Mouse (Mus musculus) CH12.LX (cell line): Measurements from ENCODE around the gene Fam50a. TPM values are rescaled to one million over a fixed set of nuclear protein-coding genes. Genes with fewer than 3 reads are reported as not detected.

Experiments
- DNase-seq: peaks from one replicate; pipeline ENCODE4 v3.0.0-alpha.2; 2013; ENCODE audit errors: extremely low read depth
- H3K27ac ChIP-seq: 2 replicates; pipeline ENCODE4 v1.5.1; 2012; ENCODE audit warnings: low read depth, mild to moderate bottlenecking, control low read depth, moderate library complexity; ENCODE audit not compliant: insufficient read depth
- H3K27me3 ChIP-seq: replicated peaks from 2 replicates; pipeline ENCODE3; 2012; ENCODE audit warnings: inconsistent platforms
- H3K36me3 ChIP-seq, 2 experiments: replicated peaks in 1 of 2; 2 replicates each; pipeline versions ENCODE3 to v1.6.1; 2012; ENCODE audit warnings: inconsistent platforms in 1 of 2, low read length in 1 of 2, mild to moderate bottlenecking in 1 of 2, mixed read lengths in 1 of 2, moderate library complexity in 1 of 2; ENCODE audit not compliant: control insufficient read depth in 1 of 2, insufficient read depth in 1 of 2
- H3K4me1 ChIP-seq, 2 experiments: 2 replicates each; pipeline ENCODE4 v1.6.1; 2012; ENCODE audit warnings: inconsistent platforms in 1 of 2, moderate library complexity in 1 of 2; ENCODE audit not compliant: insufficient read depth in 2 of 2, control insufficient read depth in 1 of 2
- H3K4me2 ChIP-seq: 2 replicates; pipeline ENCODE4 v1.6.1; 2012; ENCODE audit warnings: low read depth, mild to moderate bottlenecking, control low read depth; ENCODE audit not compliant: poor library complexity, insufficient read depth, severe bottlenecking
- H3K4me3 ChIP-seq, 3 experiments: fragments of 150-350 bp in 1 of 3; sonication (generic) in 1 of 3; replicated peaks in 1 of 3; 2 replicates each; pipeline versions ENCODE3 to v1.5.1; 2011 to 2012; ENCODE audit warnings: low read depth in 2 of 3, low read length in 2 of 3, mild to moderate bottlenecking in 2 of 3, moderate library complexity in 2 of 3, control low read depth in 1 of 3, improper control_type of control experiment in 1 of 3, inconsistent platforms in 1 of 3, mixed read lengths in 1 of 3; ENCODE audit not compliant: poor library complexity in 1 of 3
- H3K79me2 ChIP-seq: replicated peaks from 2 replicates; pipeline ENCODE4 v1.6.1; 2012; ENCODE audit warnings: mild to moderate bottlenecking, moderate library complexity; ENCODE audit not compliant: control insufficient read depth, poor library complexity, insufficient read depth, severe bottlenecking; ENCODE audit errors: extremely low read depth
- H3K9ac ChIP-seq: 2 replicates; pipeline ENCODE4 v1.6.1; 2012; ENCODE audit warnings: low read depth, mild to moderate bottlenecking, control low read depth, moderate library complexity; ENCODE audit not compliant: insufficient read depth
- H3K9me3 ChIP-seq: replicated peaks from 2 replicates; pipeline ENCODE3; 2012; ENCODE audit warnings: low read length, inconsistent platforms, mixed read lengths
- BHLHE40 ChIP-seq: IDR thresholded peaks from 2 replicates; pipeline ENCODE4 v1.6.1; 2011; ENCODE audit warnings: mild to moderate bottlenecking, low read depth, low read length, improper control_type of control experiment
- ETS1 ChIP-seq: conservative IDR thresholded peaks from 2 replicates; pipeline ENCODE4 v1.6.1; 2012; ENCODE audit warnings: low read depth, mild to moderate bottlenecking, inconsistent platforms, low read length, improper control_type of control experiment, moderate library complexity
- JUND ChIP-seq: conservative IDR thresholded peaks from 2 replicates; pipeline ENCODE4 v1.6.1; 2011; ENCODE audit warnings: low read depth, low read length, improper control_type of control experiment
- MAFK ChIP-seq: IDR thresholded peaks from 2 replicates; pipeline ENCODE4 v1.6.1; 2011; ENCODE audit warnings: low read length, improper control_type of control experiment; ENCODE audit not compliant: insufficient replicate concordance
- MYC ChIP-seq: IDR thresholded peaks from 2 replicates; pipeline ENCODE4 v1.6.1; 2011; ENCODE audit warnings: low read depth, mild to moderate bottlenecking, improper control_type of control experiment, low read length
- NRF1 ChIP-seq: IDR thresholded peaks from 2 replicates; pipeline ENCODE4 v1.6.1; 2014; ENCODE audit warnings: low read depth, mild to moderate bottlenecking, inconsistent platforms, low read length, improper control_type of control experiment, moderate library complexity
- POLR2AphosphoS2 ChIP-seq: IDR thresholded peaks from 2 replicates; pipeline ENCODE4 v1.6.1; 2011; ENCODE audit warnings: low read depth, low read length, improper control_type of control experiment
- RCOR1 ChIP-seq: conservative IDR thresholded peaks from 2 replicates; pipeline ENCODE4 v1.6.1; 2012; ENCODE audit warnings: low read depth, mild to moderate bottlenecking, inconsistent platforms, low read length, improper control_type of control experiment
- SMC3 ChIP-seq: IDR thresholded peaks from 2 replicates; pipeline ENCODE4 v1.6.1; 2011; ENCODE audit warnings: low read depth, low read length, improper control_type of control experiment
- TBP ChIP-seq: conservative IDR thresholded peaks from 2 replicates; pipeline ENCODE4 v1.6.1; 2011; ENCODE audit warnings: low read depth, low read length, improper control_type of control experiment
- TCF12 ChIP-seq: IDR thresholded peaks from 2 replicates; pipeline ENCODE4 v1.6.1; 2014; ENCODE audit warnings: low read depth, mild to moderate bottlenecking, inconsistent platforms, low read length, improper control_type of control experiment
- UBTF ChIP-seq: IDR thresholded peaks from 2 replicates; pipeline ENCODE4 v1.6.1; 2012; ENCODE audit warnings: low read depth, mild to moderate bottlenecking, inconsistent platforms, low read length, improper control_type of control experiment, moderate library complexity
- ZC3H11A ChIP-seq: IDR thresholded peaks from 2 replicates; pipeline ENCODE4 v1.6.1; 2012; ENCODE audit warnings: low read depth, mild to moderate bottlenecking, inconsistent platforms, low read length, improper control_type of control experiment
- ZKSCAN1 ChIP-seq: IDR thresholded peaks from 2 replicates; pipeline ENCODE4 v1.6.1; 2012; ENCODE audit warnings: low read depth, inconsistent platforms, low read length, improper control_type of control experiment, borderline replicate concordance
- ZMIZ1 ChIP-seq: IDR thresholded peaks from 2 replicates; pipeline ENCODE4 v1.6.1; 2012; ENCODE audit warnings: low read depth, mild to moderate bottlenecking, inconsistent platforms, low read length, improper control_type of control experiment
- ZNF384 ChIP-seq: IDR thresholded peaks from 2 replicates; pipeline ENCODE4 v1.6.1; 2012; ENCODE audit warnings: low read depth, low read length, improper control_type of control experiment, inconsistent platforms
- dilution Hi-C: fragments of 300-500 bp; cut with MboI; formaldehyde crosslinking; loops from 2 replicates; pipeline ENCODE4 v1.14.3; 2020; ENCODE audit warnings: low sequenced_read_pairs; ENCODE audit not compliant: extremely low pct_unique_long_range_greater_than_20kb, extremely low pct_ligation_motif_present
- in situ Hi-C: fragments of 300-500 bp; cut with MboI; formaldehyde crosslinking; loops from 3 replicates; pipeline ENCODE4 v1.14.3; 2019; ENCODE audit warnings: low sequenced_read_pairs, low pct_ligation_motif_present, low pct_unique_long_range_greater_than_20kb, mixed read lengths
- polyA plus RNA-seq: library from polyadenylated mRNA; unstranded; fragments of >175 nt; gene quantifications from 2 replicates; pipeline ENCODE4 v1.2.1, GENCODE M21; 2012; ENCODE audit warnings: low read depth; ENCODE audit not compliant: insufficient read length
- total RNA-seq, 2 experiments: library from RNA; depleted of rRNA; stranded (reverse); fragments of 300-350 nt in 1 of 2; fragments of >200 nt in 1 of 2; gene quantifications; 2 replicates each; pipeline ENCODE4 v1.2.3; 2012 to 2014

Fam50a gene
- total and polyA plus RNA-seq, 3 experiments = 8.3 to 47.0 (median 30.4) TPM

GRCm38 (mm10) chrX:74296538-74297448 lies 16.0 kb upstream of the Fam50a start, which contains the start of gene Atp6ap1 (continued):
- TF ChIP-seq MAFK (no peak), RCOR1 (no peak), JUND (no peak), SMC3 (no peak), NRF1 (peak; percentile 76), TBP (0 out of 2 replicates have a peak, but pooled peaks have one; percentile 39), BHLHE40 (no peak), ZMIZ1 (peak; percentile 46; the same call in 1 of the 2 replicates)
- TF ChIP-seq, all 38 proteins: peak for 15

DNA sequence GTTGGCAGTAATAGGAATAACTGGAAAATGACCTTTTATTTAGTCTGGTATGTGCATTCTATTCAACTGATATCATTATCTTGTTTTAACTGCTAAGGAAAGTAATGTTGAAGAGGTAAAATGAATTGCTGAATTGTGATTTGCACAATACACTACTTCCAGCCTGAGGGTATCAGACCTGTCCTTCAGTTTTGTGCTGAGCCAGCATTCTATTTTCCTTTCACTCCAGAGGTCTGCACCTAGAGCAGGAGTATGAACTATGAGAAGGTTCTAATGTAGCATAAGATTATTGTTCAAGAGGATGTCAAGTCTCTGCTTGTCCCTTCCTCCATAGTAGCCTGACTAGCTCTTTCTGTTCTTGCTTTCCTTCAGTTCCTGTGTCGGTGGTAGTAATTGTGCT lies 14.5 kb upstream of the Fam50a start:
- Histone ChIP-seq H3K36me3 (peaks cover 36 to 42% of the 10 kb centered on the region in 2 experiments), H3K4me1 (peaks cover 0 to 27% of the 10 kb centered on the region in 2 experiments; a peak in 2 of 4 replicates), H3K9ac (no peak overlapping the region), H3K79me2 (no peaks in the 10 kb centered on the region; the same call in 1 of the 2 replicates), H3K4me2 (no peak overlapping the region; the same call in 1 of the 2 replicates), H3K4me3 (no peak overlapping the region), H3K9me3 (no peaks in the 10 kb centered on the region), H3K27me3 (no peaks in the 10 kb centered on the region), H3K27ac (no peak overlapping the region)
- dilution Hi-C loops (no loop called here), in situ Hi-C loops (no loop called here)
- TF ChIP-seq MYC (no peak), MAFK (peak; percentile 61; the same call in 1 of the 2 replicates)
- DNase-seq = no peak

DNA sequence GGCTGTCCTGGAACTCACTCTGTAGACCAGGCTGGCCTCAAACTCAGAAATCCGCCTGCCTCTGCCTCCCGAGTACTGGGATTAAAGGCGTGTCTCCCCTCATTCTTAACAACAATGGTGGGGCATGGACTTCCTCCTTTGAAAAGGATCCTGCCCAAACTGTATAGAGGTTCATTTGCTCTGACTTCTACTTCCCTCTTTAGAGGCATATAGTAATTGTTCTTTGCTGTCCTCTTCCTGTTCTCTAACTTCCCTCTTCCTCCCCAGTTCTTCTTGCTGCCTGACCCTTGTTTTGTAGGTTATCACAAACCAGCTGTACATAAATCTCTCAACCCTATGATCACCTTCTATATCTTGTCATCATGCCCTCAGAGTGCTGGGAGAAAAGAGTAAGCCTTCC lies 13.1 kb upstream of the Fam50a start:
- no peak overlapping the region for H3K27ac ChIP-seq
- in situ Hi-C loops = no loop called here

More for the DNA sequence above, 13.1 kb upstream of the Fam50a start:
- dilution Hi-C loops = no loop called here
- TF ChIP-seq JUND (no peak), TBP (no peak), ZNF384 (no peak), MYC (no peak), ZKSCAN1 (no peak), ETS1 (no peak), POLR2AphosphoS2 (no peak), TCF12 (no peak), UBTF (no peak), ZC3H11A (no peak)
- Histone ChIP-seq H3K9ac (no peak overlapping the region), H3K36me3 (peaks cover 42 to 53% of the 10 kb centered on the region in 2 experiments), H3K4me1 (peaks cover 0 to 40% of the 10 kb centered on the region in 2 experiments; a peak in 2 of 4 replicates), H3K27me3 (no peaks in the 10 kb centered on the region), H3K79me2 (no peaks in the 10 kb centered on the region; the same call in 1 of the 2 replicates), H3K9me3 (no peaks in the 10 kb centered on the region), H3K4me3 (no peak overlapping the region), H3K4me2 (no peak overlapping the region)
- no peak for DNase-seq
